Mouse (Mus musculus) intestine, embryonic 14.5 days (tissue): ENCODE data around the gene Wnt7b. TPM values are rescaled to one million over a fixed set of nuclear protein-coding genes. Genes with fewer than 3 reads are reported as not detected.

Experiments used
- ATAC-seq: fragments of 200-750 bp; cut with Nextera tagmentation; replicated peaks from 2 replicates; pipeline ENCODE4 v1.8.0; 2017; ENCODE audit warnings: low read depth, moderate number of reproducible peaks, moderate TSS enrichment, moderate library complexity; ENCODE audit not compliant: low FRiP score, low TSS enrichment
- DNase-seq: peaks from one replicate; pipeline ENCODE4 v3.0.0-alpha.2; 2018; ENCODE audit warnings: low spot score
- H3K27ac ChIP-seq: fragments of 300-500 bp; sonication (generic); 2 replicates; pipeline ENCODE4 v1.5.1; 2014; ENCODE audit warnings: low read depth, mild to moderate bottlenecking, control low read depth
- H3K27me3 ChIP-seq: fragments of 300-500 bp; sonication (generic); replicated peaks from 2 replicates; pipeline ENCODE4 v1.6.1; 2014; ENCODE audit warnings: low read length, control low read depth; ENCODE audit not compliant: control insufficient read depth, insufficient read depth
- H3K36me3 ChIP-seq: fragments of 300-500 bp; sonication (generic); 2 replicates; pipeline ENCODE4 v1.6.1; 2014; ENCODE audit warnings: low read length, control low read depth; ENCODE audit not compliant: control insufficient read depth, insufficient read depth
- H3K4me1 ChIP-seq: fragments of 300-500 bp; sonication (generic); replicated peaks from 2 replicates; pipeline ENCODE4 v1.6.1; 2014; ENCODE audit warnings: low read length, control low read depth, mixed read lengths; ENCODE audit not compliant: control insufficient read depth, insufficient read depth
- H3K4me2 ChIP-seq: fragments of 300-500 bp; sonication (generic); 2 replicates; pipeline ENCODE4 v1.6.1; 2014; ENCODE audit warnings: low read length
- H3K4me3 ChIP-seq: fragments of 300-500 bp; sonication (generic); 2 replicates; pipeline ENCODE4 v1.5.1; 2014; ENCODE audit warnings: low read depth, low read length, control low read depth, mixed read lengths
- H3K9ac ChIP-seq: fragments of 300-500 bp; sonication (generic); 2 replicates; pipeline ENCODE4 v1.6.1; 2014; ENCODE audit warnings: mild to moderate bottlenecking, low read length
- H3K9me3 ChIP-seq: fragments of 300-500 bp; sonication (generic); 2 replicates; pipeline ENCODE4 v1.6.1; 2016; ENCODE audit warnings: low read length, control low read depth; ENCODE audit not compliant: control insufficient read depth
- WGBS: fragments of 180-500 bp; shearing (Covaris S2); extraction: QIAGEN DNeasy Blood & Tissue Kit; methylation state at CpG from one replicate; pipeline ENCODE4 v1.1.7; 2014; 5-methylcytosine and 5-hydroxymethylcytosine counted together
- polyA plus RNA-seq: library from polyadenylated mRNA; unstranded; fragments of >200 nt; fragmentation: Nextera tagmentation; extraction: Ambion mirVana; gene quantifications from 2 replicates; pipeline ENCODE4 v1.2.1, GENCODE M21; 2014

Wnt7b gene
- polyA plus RNA-seq, 1 experiment from 2014 or later = 2.2 TPM

DNA sequence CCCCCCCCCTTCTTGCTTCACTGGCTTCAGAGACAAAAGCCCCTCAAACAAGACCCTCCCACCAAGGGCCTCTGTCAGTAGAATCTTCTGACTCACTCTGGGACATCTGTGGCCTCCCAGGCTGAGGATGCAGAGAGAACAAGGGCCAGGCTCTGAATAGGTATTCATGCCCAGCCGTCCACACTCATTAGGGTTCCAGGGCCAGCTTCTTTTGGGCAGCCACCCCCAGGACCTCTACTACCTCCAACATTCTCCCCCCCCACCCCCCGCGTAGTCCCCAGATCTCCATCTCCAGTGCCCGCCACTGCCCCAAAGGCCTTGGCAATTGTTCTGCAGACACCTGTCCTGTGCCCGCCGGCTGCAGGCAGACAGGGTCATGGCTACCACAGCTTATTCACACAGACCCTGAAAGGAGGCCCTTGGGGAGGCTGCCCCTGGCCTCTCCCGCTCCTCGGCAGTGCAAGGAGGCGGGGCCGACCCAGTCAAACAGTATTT, 84.2 kb downstream of the Wnt7b start:
- Histone ChIP-seq H3K4me3 (no peak overlapping the region), H3K36me3 (no peaks in the 10 kb centered on the region)

GRCm38 (mm10) chr15:85497548-85497947, 84.7 kb downstream of the Wnt7b start:
- DNase-seq (no peak), ATAC-seq (no peak)
- H3K27ac ChIP-seq = no peak overlapping the region
- no peaks in the 10 kb centered on the region for H3K36me3 ChIP-seq
- no peak overlapping the region for H3K9ac ChIP-seq
- no peaks in the 10 kb centered on the region for H3K9me3 ChIP-seq
- H3K4me2 ChIP-seq = no peak overlapping the region
- 0 out of 2 replicates have a peak, but pooled peaks cover 3% of the 10 kb centered on the region for H3K27me3 ChIP-seq
- 76% methylated on average over 4 of the region's 4 CpGs for WGBS
- no peak overlapping the region for H3K4me3 ChIP-seq
- H3K4me1 ChIP-seq = no peaks in the 10 kb centered on the region

More for the DNA sequence above, 84.2 kb downstream of the Wnt7b start:
- Histone ChIP-seq H3K4me2 (no peak overlapping the region), H3K4me1 (no peaks in the 10 kb centered on the region), H3K27ac (no peak overlapping the region), H3K27me3 (0 out of 2 replicates have a peak, but pooled peaks cover 3% of the 10 kb centered on the region), H3K9ac (no peak overlapping the region), H3K9me3 (no peaks in the 10 kb centered on the region)
- no peak for DNase-seq
- 57% methylated on average over 10 of the region's 10 CpGs for WGBS
- ATAC-seq = no peak

DNA sequence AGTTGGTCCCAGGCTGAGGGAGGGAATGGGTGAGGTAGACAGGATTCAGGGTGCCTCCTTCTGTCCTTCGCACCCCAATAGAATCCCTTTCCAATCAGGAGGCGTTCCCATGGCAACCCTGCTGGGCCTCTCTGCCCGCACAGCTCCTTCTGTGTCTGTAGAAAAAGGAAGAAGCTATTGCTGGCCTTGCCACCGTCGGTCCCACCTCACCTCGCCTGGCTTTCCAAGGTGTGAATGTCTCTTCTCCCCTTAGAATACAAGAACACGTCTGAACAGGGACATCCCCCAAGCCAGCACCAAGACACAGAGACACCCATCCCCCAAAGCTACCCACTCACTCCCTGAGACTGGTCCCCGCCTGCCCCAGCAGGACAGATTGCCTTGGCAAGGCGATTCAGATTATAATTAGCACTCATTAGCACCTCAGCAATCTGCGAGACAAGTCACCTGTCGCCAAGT, 88.1 kb downstream of the Wnt7b start:
- no peak for DNase-seq

DNA sequence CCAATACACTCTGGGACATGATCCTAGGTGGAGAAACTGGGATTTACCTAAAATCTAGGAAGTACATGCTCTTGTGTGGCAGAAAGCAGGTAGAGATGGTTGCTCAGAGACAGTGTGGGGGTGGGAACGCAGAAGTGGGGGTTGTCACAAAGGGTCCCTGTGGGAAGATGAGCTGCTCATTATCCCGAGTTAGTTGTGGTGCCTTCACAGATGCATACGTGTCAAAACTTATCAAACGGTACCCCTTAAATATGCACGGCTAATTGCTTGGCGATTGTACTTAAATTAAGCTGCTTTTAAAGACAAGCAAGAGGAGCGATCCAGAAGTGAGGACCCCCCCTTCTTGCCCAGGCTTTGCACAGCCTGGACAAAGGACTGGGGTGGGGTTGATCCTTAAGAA, 92.5 kb downstream of the Wnt7b start:
- Histone ChIP-seq H3K9me3 (no peaks in the 10 kb centered on the region), H3K4me3 (no peak overlapping the region), H3K27me3 (no peaks in the 10 kb centered on the region), H3K9ac (no peak overlapping the region), H3K36me3 (no peaks in the 10 kb centered on the region), H3K4me2 (no peak overlapping the region), H3K27ac (no peak overlapping the region), H3K4me1 (no peaks in the 10 kb centered on the region)
- ATAC-seq (no peak), DNase-seq (no peak)
- 81% methylated on average over 7 of the region's 7 CpGs for WGBS

More for the DNA sequence above, 88.1 kb downstream of the Wnt7b start:
- 13% methylated on average over 11 of the region's 11 CpGs for WGBS
- ATAC-seq = no peak
- H3K27me3 ChIP-seq = 0 out of 2 replicates have a peak, but pooled peaks cover 3% of the 10 kb centered on the region
- no peak overlapping the region for H3K27ac ChIP-seq
- H3K4me2 ChIP-seq = no peak overlapping the region
- H3K9ac ChIP-seq = no peak overlapping the region
- no peaks in the 10 kb centered on the region for H3K9me3 ChIP-seq
- no peaks in the 10 kb centered on the region for H3K36me3 ChIP-seq
- H3K4me3 ChIP-seq = no peak overlapping the region
- H3K4me1 ChIP-seq = no peaks in the 10 kb centered on the region

DNA sequence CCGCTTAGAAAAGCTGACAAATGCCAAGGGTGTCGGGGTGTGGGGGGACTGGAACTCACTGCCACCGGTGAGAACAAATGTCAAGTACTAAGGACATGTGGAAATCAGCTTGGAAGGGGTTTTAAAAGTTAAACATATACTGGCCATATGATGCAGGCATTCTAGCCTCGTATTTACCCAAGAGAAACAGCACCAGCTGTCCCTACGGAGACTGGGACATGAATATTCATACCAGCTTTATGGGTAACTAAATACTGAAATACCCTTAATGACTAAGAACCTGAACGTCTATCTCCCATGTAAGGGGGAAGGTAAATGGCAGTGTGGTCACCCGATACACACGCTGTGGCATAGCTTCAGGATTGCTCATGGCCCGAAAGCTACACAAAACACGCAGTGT, 93.4 kb downstream of the Wnt7b start:
- Histone ChIP-seq H3K9me3 (no peaks in the 10 kb centered on the region), H3K27ac (no peak overlapping the region), H3K4me3 (no peak overlapping the region), H3K36me3 (no peaks in the 10 kb centered on the region), H3K4me1 (no peaks in the 10 kb centered on the region), H3K9ac (no peak overlapping the region), H3K4me2 (no peak overlapping the region), H3K27me3 (no peaks in the 10 kb centered on the region)
- 77% methylated on average over 10 of the region's 10 CpGs for WGBS
- DNase-seq (no peak), ATAC-seq (no peak)

Other genes with a start within 250 kb of the Wnt7b start
- 253 and 275 TPM in 2 replicates for gene Atxn10, start 246.2 kb downstream of the Wnt7b start, polyA plus RNA-seq
- not detected in 2 replicates for gene 7530416G11Rik, start 79.2 kb downstream of the Wnt7b start, polyA plus RNA-seq
- 6.0 and 7.6 TPM in 2 replicates for gene Ppara, start 152.5 kb upstream of the Wnt7b start, polyA plus RNA-seq
- gene Cdpf1, start 229.2 kb upstream of the Wnt7b start, polyA plus RNA-seq = 38.5 and 38.7 TPM in 2 replicates
- 0.36 and 0.37 TPM in 2 replicates for gene Pkdrej, start 239.3 kb upstream of the Wnt7b start, polyA plus RNA-seq
- 6.6 and 6.7 TPM in 2 replicates for gene Ttc38, start 249.8 kb upstream of the Wnt7b start, polyA plus RNA-seq